Mouse (Mus musculus) cerebellum, adult 2 months (tissue): ENCODE measurements at regions not wholly inside any gene's neighbourhood (a gene's known extent, or its start where the extent isn't known, plus 50 kb on each side); places are given as distances from the start of the nearest gene placed in this dataset.

Source experiments
- CTCF ChIP-seq: fragments of 200-500 bp; IDR thresholded peaks from 2 replicates; pipeline ENCODE4 v1.5.1; 2011; ENCODE audit warnings: low read depth, mild to moderate bottlenecking, control low read depth, low read length, moderate library complexity, borderline replicate concordance; ENCODE audit not compliant: insufficient read depth
- POLR2A ChIP-seq: fragments of 200-500 bp; IDR thresholded peaks from 2 replicates; pipeline ENCODE4 v1.6.1; 2011; ENCODE audit warnings: low read length, control low read depth, borderline replicate concordance; ENCODE audit not compliant: insufficient read depth

GRCm38 (mm10) chr5:49580777-49581176, 56.1 kb upstream of the Kcnip4 start:
- TF ChIP-seq POLR2A (no peak), CTCF (no peak)
